Mouse (Mus musculus) lung, postnatal 0 days (tissue): Measurements from ENCODE around the gene Poldip3. TPM values are rescaled to one million over a fixed set of nuclear protein-coding genes. Genes with fewer than 3 reads are reported as not detected.

Source experiments
- ATAC-seq: fragments of 200-750 bp; cut with Nextera tagmentation; 2 replicates; pipeline ENCODE4 v1.8.0; 2017; ENCODE audit warnings: moderate library complexity
- DNase-seq: peaks from one replicate; pipeline ENCODE4 v3.0.0-alpha.2; 2016; ENCODE audit warnings: low spot score
- H3K27ac ChIP-seq: fragments of 300-500 bp; sonication (generic); 2 replicates; pipeline ENCODE4 v1.5.1; 2014; ENCODE audit warnings: antibody characterized with exemption, mild to moderate bottlenecking, low read length, mixed read lengths
- H3K27me3 ChIP-seq: fragments of 300-500 bp; sonication (generic); replicated peaks from 2 replicates; pipeline ENCODE4 v1.6.1; 2014; ENCODE audit warnings: low read length, mixed read lengths; ENCODE audit not compliant: insufficient read depth
- H3K36me3 ChIP-seq: fragments of 300-500 bp; sonication (generic); 2 replicates; pipeline ENCODE4 v1.6.1; 2014; ENCODE audit warnings: low read length, mixed read lengths; ENCODE audit not compliant: insufficient read depth
- H3K4me1 ChIP-seq: fragments of 300-500 bp; sonication (generic); 2 replicates; pipeline ENCODE4 v1.6.1; 2014; ENCODE audit warnings: antibody characterized with exemption, low read depth, low read length, mixed read lengths; ENCODE audit not compliant: insufficient read depth
- H3K4me2 ChIP-seq: fragments of 300-500 bp; sonication (generic); replicated peaks from 2 replicates; pipeline ENCODE4 v1.6.1; 2014; ENCODE audit warnings: low read depth, mild to moderate bottlenecking, low read length, moderate library complexity, mixed read lengths
- H3K4me3 ChIP-seq: fragments of 300-500 bp; sonication (generic); 2 replicates; pipeline ENCODE4 v1.5.1; 2014; ENCODE audit warnings: low read depth, low read length
- H3K9ac ChIP-seq: fragments of 300-500 bp; sonication (generic); replicated peaks from 2 replicates; pipeline ENCODE4 v1.6.1; 2014; ENCODE audit warnings: low read depth, mild to moderate bottlenecking
- H3K9me3 ChIP-seq: fragments of 300-500 bp; sonication (generic); 2 replicates; pipeline ENCODE4 v1.6.1; 2016; ENCODE audit warnings: low read length, mixed read lengths
- CTCF ChIP-seq: IDR thresholded peaks from 2 replicates; pipeline ENCODE4 v1.5.1; 2016; ENCODE audit warnings: antibody characterized with exemption, mild to moderate bottlenecking
- EP300 ChIP-seq: IDR thresholded peaks from 2 replicates; pipeline ENCODE4 v1.6.1; 2016; ENCODE audit warnings: antibody characterized with exemption, mild to moderate bottlenecking, control low read depth
- WGBS: fragments of 180-500 bp; shearing (Covaris S2); extraction: QIAGEN DNeasy Blood & Tissue Kit; methylation state at CpG from one replicate; pipeline ENCODE4 v1.1.7; 2014; 5-methylcytosine and 5-hydroxymethylcytosine counted together
- polyA plus RNA-seq: library from polyadenylated mRNA; unstranded; fragments of >200 nt; fragmentation: Nextera tagmentation; extraction: Ambion mirVana; gene quantifications from 2 replicates; pipeline ENCODE4 v1.2.1, GENCODE M21; 2015

Gene Poldip3
- polyA plus RNA-seq, 1 experiment from 2014 or later = 77.0 TPM

DNA sequence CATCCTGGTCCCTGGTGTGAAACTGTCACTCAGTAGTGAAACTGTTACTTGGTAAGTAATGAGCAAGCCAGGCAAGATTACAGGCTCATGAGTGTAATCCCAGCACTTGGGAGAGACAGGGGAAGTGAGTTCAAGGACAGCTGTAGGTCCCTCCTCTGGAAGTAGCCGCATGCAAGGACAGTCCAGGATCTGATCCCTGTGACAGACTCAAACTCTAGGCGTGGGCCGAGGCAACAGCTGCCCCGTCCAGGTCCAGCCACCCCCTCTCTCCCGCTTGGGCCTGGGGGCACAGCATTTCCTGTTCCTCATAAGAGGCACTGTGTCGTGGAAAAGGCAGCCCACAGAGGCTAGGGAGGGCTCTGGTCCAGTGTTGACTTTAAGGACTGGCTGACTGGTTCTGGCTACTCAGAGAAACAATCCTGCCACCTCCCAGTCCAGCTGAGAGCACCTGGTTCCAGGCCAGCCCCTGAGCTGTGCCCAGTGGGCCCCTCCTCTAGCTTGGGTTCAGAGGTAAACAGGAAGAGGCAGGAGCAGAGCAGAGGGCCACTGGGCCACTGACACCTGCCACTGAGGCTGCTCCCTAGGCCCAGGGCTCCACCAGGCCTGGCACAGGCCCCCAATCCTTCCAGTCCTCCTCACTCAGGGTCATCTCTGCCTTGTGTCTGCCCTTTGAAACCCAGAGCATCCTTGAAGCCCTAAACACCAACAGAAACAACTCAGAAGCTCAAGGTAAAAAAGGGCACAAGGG is 6.7 kb upstream of the Poldip3 start:
- DNase-seq = no peak
- Histone ChIP-seq H3K4me1 (no peaks in the 10 kb centered on the region), H3K4me2 (no peak overlapping the region), H3K9me3 (no peaks in the 10 kb centered on the region), H3K36me3 (peaks cover 28% of the 10 kb centered on the region), H3K9ac (no peak overlapping the region), H3K27me3 (no peaks in the 10 kb centered on the region), H3K4me3 (no peak overlapping the region), H3K27ac (peak overlapping the region; percentile 26)
- WGBS = 64% methylated on average over 6 of the region's 6 CpGs
- no peak for ATAC-seq
- TF ChIP-seq CTCF (no peak), EP300 (no peak)

DNA sequence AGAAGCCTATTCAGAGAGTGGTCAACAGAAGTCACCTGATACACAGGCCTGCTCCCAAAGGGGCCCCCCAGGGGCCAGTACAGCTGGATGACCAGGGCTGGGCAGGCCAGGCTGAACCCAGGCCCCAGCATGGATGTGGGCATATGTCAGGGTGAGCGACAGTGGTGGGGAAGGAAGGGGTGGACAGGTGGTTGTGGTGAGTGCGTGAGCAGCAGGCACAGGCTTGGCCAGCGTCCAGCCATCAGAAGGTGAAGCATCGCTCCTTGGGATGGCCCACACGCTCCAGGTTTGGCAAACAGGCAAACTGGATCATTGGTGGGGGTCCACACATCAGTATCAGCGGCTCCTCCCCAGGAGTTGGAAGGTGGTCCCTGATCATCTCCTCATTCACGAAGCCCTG is 5.1 kb upstream of the Poldip3 start:
- ATAC-seq (no peak), DNase-seq (no peak)
- WGBS = 93% methylated on average over 7 of the region's 7 CpGs
- TF ChIP-seq EP300 (no peak), CTCF (no peak)
- no peak overlapping the region for H3K9ac ChIP-seq
- H3K9me3 ChIP-seq = no peaks in the 10 kb centered on the region
- H3K4me1 ChIP-seq = no peaks in the 10 kb centered on the region
- peaks cover 18% of the 10 kb centered on the region for H3K36me3 ChIP-seq
- H3K4me3 ChIP-seq = no peak overlapping the region
- no peak overlapping the region for H3K4me2 ChIP-seq
- no peaks in the 10 kb centered on the region for H3K27me3 ChIP-seq
- no peak overlapping the region for H3K27ac ChIP-seq

DNA sequence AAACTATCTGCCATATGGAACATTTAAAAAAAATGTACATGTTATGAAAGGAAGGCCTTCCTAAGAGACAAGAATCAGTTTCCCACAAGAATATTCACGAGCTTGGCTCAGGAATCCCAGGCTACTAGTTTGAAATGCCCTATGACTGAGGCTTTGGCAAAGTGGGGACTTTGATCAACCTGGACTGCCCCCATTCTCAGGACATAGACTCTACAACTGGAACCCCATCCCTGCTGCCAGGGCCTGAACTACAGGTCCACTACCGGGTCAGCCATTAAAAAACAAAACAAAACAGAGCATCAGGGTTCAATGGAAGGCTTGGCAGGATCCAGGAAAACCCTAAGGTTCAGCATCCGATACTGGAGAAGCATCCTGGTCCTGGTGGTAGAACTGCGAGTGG is 1.5 kb upstream of the Poldip3 start:
- Histone ChIP-seq H3K4me3 (no peak overlapping the region), H3K9ac (no peak overlapping the region), H3K27me3 (no peaks in the 10 kb centered on the region), H3K36me3 (peaks cover 8% of the 10 kb centered on the region; the same call in 1 of the 2 replicates), H3K4me1 (no peaks in the 10 kb centered on the region; the same call in 1 of the 2 replicates), H3K27ac (no peak overlapping the region), H3K4me2 (no peak overlapping the region), H3K9me3 (no peaks in the 10 kb centered on the region)
- ATAC-seq (no peak), DNase-seq (no peak)
- TF ChIP-seq EP300 = no peak
- no peak for TF ChIP-seq CTCF
- 82% methylated on average over 4 of the region's 4 CpGs for WGBS

DNA sequence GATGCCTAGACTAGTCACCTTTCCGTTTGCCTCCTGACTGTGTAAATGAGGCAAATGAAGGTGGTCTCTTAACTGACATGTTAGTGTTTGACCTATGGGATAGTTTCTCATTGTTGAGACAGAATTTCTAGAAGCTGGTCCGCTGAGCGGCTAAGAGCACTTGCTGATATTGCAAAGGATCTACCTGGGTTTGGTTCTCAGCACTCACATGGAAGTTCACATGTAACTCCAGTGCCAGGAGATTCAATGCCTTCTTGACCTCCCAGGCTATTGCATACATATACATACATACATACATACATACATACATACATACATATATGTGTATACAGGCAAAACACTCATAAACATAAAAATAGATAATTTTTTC is 874 bp upstream of the Poldip3 start:
- Histone ChIP-seq H3K27me3 (no peaks in the 10 kb centered on the region), H3K27ac (peak overlapping the region; percentile 99), H3K9me3 (no peaks in the 10 kb centered on the region), H3K4me2 (peak overlapping the region; percentile 56), H3K4me3 (peak overlapping the region; percentile 95; the same call in 1 of the 2 replicates), H3K4me1 (no peaks in the 10 kb centered on the region; the same call in 1 of the 2 replicates), H3K36me3 (peaks cover 8% of the 10 kb centered on the region; the same call in 1 of the 2 replicates), H3K9ac (peak overlapping the region; percentile 84)
- ATAC-seq = no peak
- 18% methylated on average over 3 of the region's 3 CpGs for WGBS
- TF ChIP-seq CTCF = no peak
- no peak for TF ChIP-seq EP300
- DNase-seq = no peak

DNA sequence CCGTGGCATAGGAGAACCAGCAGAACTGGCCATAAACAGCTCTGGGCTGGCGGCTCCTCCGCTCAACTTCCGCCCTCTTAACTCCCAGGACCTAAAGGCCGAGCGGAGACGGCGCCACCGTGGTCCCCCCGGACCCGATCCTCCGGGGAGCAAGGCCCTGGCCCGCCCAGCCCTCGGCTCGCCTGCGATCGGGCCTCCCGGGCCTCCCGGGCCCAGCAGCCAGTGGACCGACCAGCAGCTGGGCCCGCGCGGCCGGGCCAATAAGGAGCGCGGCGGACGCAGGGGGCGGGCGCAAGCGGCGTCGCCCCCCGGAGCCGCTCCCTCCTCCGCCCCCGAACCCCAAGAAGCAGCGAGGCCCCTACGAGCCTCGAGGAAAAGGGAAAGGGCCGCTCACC is 386 bp downstream of the Poldip3 start:
- Histone ChIP-seq H3K9ac (peak overlapping the region; percentile 84), H3K4me2 (peak overlapping the region; percentile 56), H3K9me3 (no peaks in the 10 kb centered on the region), H3K27ac (peak overlapping the region; percentile 99), H3K27me3 (no peaks in the 10 kb centered on the region), H3K4me1 (no peaks in the 10 kb centered on the region; the same call in 1 of the 2 replicates), H3K36me3 (peaks cover 4% of the 10 kb centered on the region; the same call in 1 of the 2 replicates), H3K4me3 (peak overlapping the region; percentile 95)
- TF ChIP-seq CTCF = no peak
- no peak for TF ChIP-seq EP300
- ATAC-seq = peak; percentile 88
- peak; percentile 88 for DNase-seq
- 0% methylated on average over 32 of the region's 41 CpGs for WGBS

DNA sequence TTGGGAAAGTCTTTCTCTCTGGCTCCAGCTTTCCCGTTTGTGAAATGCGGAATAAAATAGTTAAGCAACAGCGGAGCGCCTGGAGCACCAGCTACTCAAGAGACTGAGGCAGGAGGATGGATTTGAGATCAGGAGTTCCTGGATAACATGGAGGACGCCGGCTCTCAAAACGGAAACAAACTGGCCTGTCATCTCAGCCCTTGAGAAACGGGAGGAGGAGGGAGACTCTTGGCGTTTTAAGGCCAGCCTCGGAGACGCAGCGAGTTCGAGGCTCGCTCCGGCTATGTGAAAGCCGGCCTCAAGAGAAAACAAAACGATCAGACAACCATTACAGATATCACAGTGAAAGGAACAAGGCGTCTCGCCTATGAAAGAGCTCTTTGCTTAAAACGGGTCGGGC is 789 bp downstream of the Poldip3 start:
- DNase-seq (peak; percentile 54), ATAC-seq (no peak)
- H3K4me2 ChIP-seq = peak overlapping the region; percentile 56
- TF ChIP-seq EP300 (no peak), CTCF (no peak)
- H3K9me3 ChIP-seq = no peaks in the 10 kb centered on the region
- WGBS = under 1% methylated on average over 21 of the region's 21 CpGs
- peak overlapping the region; percentile 84 for H3K9ac ChIP-seq
- H3K27ac ChIP-seq = peak overlapping the region; percentile 99
- peaks cover 4% of the 10 kb centered on the region; the same call in 1 of the 2 replicates for H3K36me3 ChIP-seq
- H3K27me3 ChIP-seq = no peaks in the 10 kb centered on the region
- no peaks in the 10 kb centered on the region; the same call in 1 of the 2 replicates for H3K4me1 ChIP-seq
- peak overlapping the region; percentile 95 for H3K4me3 ChIP-seq
